Mouse (Mus musculus): Measurements from ENCODE around the gene Zfp296. TPM values are rescaled to one million over a fixed set of nuclear protein-coding genes. Genes with fewer than 3 reads are reported as not detected.
A peak's percentile ranks its signal among the peaks of the same experiment; 100 is the strongest.
"Not testable (repeated sequence)": the region's sequence is repeated elsewhere in the genome, so short reads cannot be mapped to it uniquely, and the experiment has no call there.

Gene Zfp296
- total and polyA plus RNA-seq, 2 experiments from 2014 or later = 0.16 to 1.2 TPM

- Histone ChIP-seq H3K27ac (ENCODE audit: low read depth, low read length) (peak within 1 kb of the TSS; percentile 66), H3K4me1 (ENCODE audit: insufficient read depth) (peaks cover 15% of the 10 kb centered on the region), H3K36me3 (ENCODE audit: insufficient read depth) (0 out of 2 replicates have a peak, but pooled peaks cover 11% of the 10 kb centered on the region), H3K9me3 (ENCODE audit: low read length) (no peaks in the 10 kb centered on the region), H3K4me2 (ENCODE audit: low read depth) (peak within 1 kb of the TSS; percentile 93), H3K9ac (peak within 1 kb of the TSS; percentile 90), H3K4me3 (ENCODE audit: low read depth, low read length) (peak within 1 kb of the TSS; percentile 73), H3K27me3 (ENCODE audit: insufficient read depth, low read length) (no peaks in the 10 kb centered on the region)
- DNase-seq (peak; percentile 93), ATAC-seq (peak; percentile 96)
- WGBS = 1% methylated on average over 57 of the region's 57 CpGs
- 0 out of 2 replicates have a peak, but pooled peaks have one; percentile 21 for TF ChIP-seq CTCF (IDR thresholded peaks at IDR 0.05; ENCODE audit: low read depth)
Measured at GRCm38 (mm10) chr7:19603849-19604605, 26.9 kb downstream of the Zfp296 start, which contains the start of gene Clasrp. TSS of gene Clasrp (minus strand) at chr7:19604486.

- not testable (repeated sequence) for DNase-seq; H3K36me3 ChIP-seq (ENCODE audit: insufficient read depth); H3K9me3 ChIP-seq (ENCODE audit: low read length); H3K27me3 ChIP-seq (ENCODE audit: insufficient read depth, low read length)
- peak overlapping the region; percentile 93 for H3K4me2 ChIP-seq (ENCODE audit: low read depth)
- TF ChIP-seq CTCF (IDR thresholded peaks at IDR 0.05; ENCODE audit: low read depth) = 0 out of 2 replicates have a peak, but pooled peaks have one; percentile 0
- peak overlapping the region; percentile 73 for H3K4me3 ChIP-seq (ENCODE audit: low read depth, low read length)
- peak overlapping the region; percentile 90 for H3K9ac ChIP-seq
- peak overlapping the region; percentile 66 for H3K27ac ChIP-seq (ENCODE audit: low read depth, low read length)
- ATAC-seq = peak; percentile 23; the same call in 1 of the 2 replicates
- WGBS = 58% methylated on average over 10 of the region's 10 CpGs
- H3K4me1 ChIP-seq (ENCODE audit: insufficient read depth) = peaks cover 15% of the 10 kb centered on the region
Measured at GRCm38 (mm10) chr7:19604606-19605214, 27.6 kb downstream of the Zfp296 start.

- Histone ChIP-seq H3K4me1 (ENCODE audit: insufficient read depth) (peaks cover 15% of the 10 kb centered on the region), H3K36me3 (ENCODE audit: insufficient read depth) (no peaks in the 10 kb centered on the region), H3K27me3 (ENCODE audit: insufficient read depth, low read length) (no peaks in the 10 kb centered on the region), H3K27ac (ENCODE audit: low read depth, low read length) (no peak overlapping the region), H3K9me3 (ENCODE audit: low read length) (no peaks in the 10 kb centered on the region), H3K9ac (no peak overlapping the region), H3K4me3 (ENCODE audit: low read depth, low read length) (no peak overlapping the region), H3K4me2 (ENCODE audit: low read depth) (no peak overlapping the region)
- TF ChIP-seq CTCF (IDR thresholded peaks at IDR 0.05; ENCODE audit: low read depth) = 0 out of 2 replicates have a peak, but pooled peaks have one; percentile 10
- WGBS = 88% methylated on average over 5 of the region's 5 CpGs
- ATAC-seq = no peak
- no peak for DNase-seq
Measured at GRCm38 (mm10) chr7:19607291-19607690, 30.2 kb downstream of the Zfp296 start.

- Histone ChIP-seq H3K27me3 (ENCODE audit: insufficient read depth, low read length) (no peaks in the 10 kb centered on the region), H3K27ac (ENCODE audit: low read depth, low read length) (no peak overlapping the region), H3K4me1 (ENCODE audit: insufficient read depth) (no peaks in the 10 kb centered on the region), H3K36me3 (ENCODE audit: insufficient read depth) (no peaks in the 10 kb centered on the region), H3K9ac (no peak overlapping the region), H3K4me2 (ENCODE audit: low read depth) (no peak overlapping the region), H3K4me3 (ENCODE audit: low read depth, low read length) (no peak overlapping the region), H3K9me3 (ENCODE audit: low read length) (no peaks in the 10 kb centered on the region)
- 92% methylated on average over 12 of the region's 12 CpGs for WGBS
- no peak for TF ChIP-seq CTCF (IDR thresholded peaks at IDR 0.05; ENCODE audit: low read depth)
- DNase-seq (no peak), ATAC-seq (no peak)
Measured at GRCm38 (mm10) chr7:19609641-19610332, 32.7 kb downstream of the Zfp296 start.

GRCm38 (mm10) chr7:19610969-19611368 is 33.9 kb downstream of the Zfp296 start:
- Histone ChIP-seq H3K9me3 (ENCODE audit: low read length) (no peaks in the 10 kb centered on the region), H3K27ac (ENCODE audit: low read depth, low read length) (no peak overlapping the region), H3K9ac (no peak overlapping the region), H3K4me2 (ENCODE audit: low read depth) (no peak overlapping the region), H3K4me3 (ENCODE audit: low read depth, low read length) (no peak overlapping the region), H3K36me3 (ENCODE audit: insufficient read depth) (no peaks in the 10 kb centered on the region), H3K4me1 (ENCODE audit: insufficient read depth) (no peaks in the 10 kb centered on the region), H3K27me3 (ENCODE audit: insufficient read depth, low read length) (no peaks in the 10 kb centered on the region)
- no peak for ATAC-seq
- no peak for DNase-seq
- TF ChIP-seq CTCF (IDR thresholded peaks at IDR 0.05; ENCODE audit: low read depth) = no peak; the same call in 1 of the 2 replicates
- WGBS = 78% methylated on average over 5 of the region's 5 CpGs

GRCm38 (mm10) chr7:19615036-19615577 is 38.0 kb downstream of the Zfp296 start:
- no peaks in the 10 kb centered on the region for H3K9me3 ChIP-seq (ENCODE audit: low read length)
- H3K36me3 ChIP-seq (ENCODE audit: insufficient read depth) = no peaks in the 10 kb centered on the region
- WGBS = 88% methylated on average over 12 of the region's 12 CpGs
- no peak overlapping the region for H3K4me2 ChIP-seq (ENCODE audit: low read depth)
- no peak for ATAC-seq
- no peaks in the 10 kb centered on the region; the same call in 1 of the 2 replicates for H3K27me3 ChIP-seq (ENCODE audit: insufficient read depth, low read length)
- no peak overlapping the region for H3K9ac ChIP-seq
- no peak for TF ChIP-seq CTCF (IDR thresholded peaks at IDR 0.05; ENCODE audit: low read depth)
- H3K27ac ChIP-seq (ENCODE audit: low read depth, low read length) = no peak overlapping the region
- H3K4me3 ChIP-seq (ENCODE audit: low read depth, low read length) = no peak overlapping the region
- no peak for DNase-seq
- no peaks in the 10 kb centered on the region for H3K4me1 ChIP-seq (ENCODE audit: insufficient read depth)
